Mouse (Mus musculus): ENCODE measurements around the gene Ulk4.

GRCm38 (mm10) chr9:121056526-121056925 lies 220.5 kb downstream of the Ulk4 start:
- TF ChIP-seq GATA1 (IDR thresholded peaks at IDR 0.05; ENCODE audit: borderline replicate concordance, low read length) = no peak
- TF ChIP-seq FLI1 (IDR thresholded peaks at IDR 0.05; ENCODE audit: low read length) = no peak

All from megakaryocyte, embryonic 14.5 days (primary cell).